Mouse (Mus musculus): Measurements from ENCODE around the gene Gm10057. TPM values are rescaled to one million over a fixed set of nuclear protein-coding genes. Genes with fewer than 3 reads are reported as not detected.
"Not testable (repeated sequence)": the region's sequence is repeated elsewhere in the genome, so short reads cannot be mapped to it uniquely, and the experiment has no call there.

Gm10057 gene
- not detected in 2 replicates for total RNA-seq (2021)
- long read RNA-seq, experiment 1 = 0 reads
- long read RNA-seq, experiment 2 = 0 reads

DNA sequence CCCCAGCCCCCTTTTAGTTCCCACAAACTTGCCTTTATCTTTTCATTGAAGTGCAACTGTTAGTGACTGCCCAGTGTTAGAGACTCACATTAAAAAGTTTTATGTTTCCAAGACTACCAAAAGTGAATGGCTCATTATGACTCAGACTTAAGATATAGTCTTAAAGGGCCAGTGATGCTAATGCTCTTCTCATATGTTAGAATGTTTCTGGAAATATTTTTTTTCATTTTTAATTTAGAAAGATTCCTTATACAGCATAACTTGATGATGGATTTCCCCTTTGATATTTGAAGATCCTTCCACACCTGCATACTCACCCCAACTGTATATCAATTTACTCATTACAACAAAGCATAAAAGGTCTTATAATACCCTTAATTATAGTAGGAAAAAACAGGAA is at the start of gene Gm10057:
Gene Gm10057 (minus strand): TSS at position 101 of the 400 bp plus-strand sequence.
- DNase-seq = not testable (repeated sequence)

DNA sequence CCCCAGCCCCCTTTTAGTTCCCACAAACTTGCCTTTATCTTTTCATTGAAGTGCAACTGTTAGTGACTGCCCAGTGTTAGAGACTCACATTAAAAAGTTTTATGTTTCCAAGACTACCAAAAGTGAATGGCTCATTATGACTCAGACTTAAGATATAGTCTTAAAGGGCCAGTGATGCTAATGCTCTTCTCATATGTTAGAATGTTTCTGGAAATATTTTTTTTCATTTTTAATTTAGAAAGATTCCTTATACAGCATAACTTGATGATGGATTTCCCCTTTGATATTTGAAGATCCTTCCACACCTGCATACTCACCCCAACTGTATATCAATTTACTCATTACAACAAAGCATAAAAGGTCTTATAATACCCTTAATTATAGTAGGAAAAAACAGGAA is 21.1 kb downstream of the Gm10057 start, which contains the start of gene 4921511M17Rik:
Gene 4921511M17Rik (minus strand): TSS at position 101 of the 400 bp plus-strand sequence.
- DNase-seq = not testable (repeated sequence)

DNA sequence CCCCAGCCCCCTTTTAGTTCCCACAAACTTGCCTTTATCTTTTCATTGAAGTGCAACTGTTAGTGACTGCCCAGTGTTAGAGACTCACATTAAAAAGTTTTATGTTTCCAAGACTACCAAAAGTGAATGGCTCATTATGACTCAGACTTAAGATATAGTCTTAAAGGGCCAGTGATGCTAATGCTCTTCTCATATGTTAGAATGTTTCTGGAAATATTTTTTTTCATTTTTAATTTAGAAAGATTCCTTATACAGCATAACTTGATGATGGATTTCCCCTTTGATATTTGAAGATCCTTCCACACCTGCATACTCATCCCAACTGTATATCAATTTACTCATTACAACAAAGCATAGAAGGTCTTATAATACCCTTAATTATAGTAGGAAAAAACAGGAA is 42.3 kb downstream of the Gm10057 start, which contains the start of gene Samt1:
Gene Samt1 (minus strand): TSS at position 101 of the 400 bp plus-strand sequence.
- not testable (repeated sequence) for DNase-seq

Other genes with a start within 250 kb of the Gm10057 start
- gene Spin2c, start 222.8 kb downstream of the Gm10057 start, total RNA-seq (2021) = 0.78 and 0.86 TPM in 2 replicates
- not detected in 2 replicates for gene Samt1, start 42.4 kb downstream of the Gm10057 start, total RNA-seq (2021)
- not detected in 2 replicates for gene 4921511M17Rik, start 21.2 kb downstream of the Gm10057 start, total RNA-seq (2021)
- gene Gm15140, start 65.6 kb upstream of the Gm10057 start, total RNA-seq (2021) = not detected in 2 replicates